Mouse (Mus musculus): ENCODE measurements around the gene Prmt6.

The Prmt6 gene

DNA sequence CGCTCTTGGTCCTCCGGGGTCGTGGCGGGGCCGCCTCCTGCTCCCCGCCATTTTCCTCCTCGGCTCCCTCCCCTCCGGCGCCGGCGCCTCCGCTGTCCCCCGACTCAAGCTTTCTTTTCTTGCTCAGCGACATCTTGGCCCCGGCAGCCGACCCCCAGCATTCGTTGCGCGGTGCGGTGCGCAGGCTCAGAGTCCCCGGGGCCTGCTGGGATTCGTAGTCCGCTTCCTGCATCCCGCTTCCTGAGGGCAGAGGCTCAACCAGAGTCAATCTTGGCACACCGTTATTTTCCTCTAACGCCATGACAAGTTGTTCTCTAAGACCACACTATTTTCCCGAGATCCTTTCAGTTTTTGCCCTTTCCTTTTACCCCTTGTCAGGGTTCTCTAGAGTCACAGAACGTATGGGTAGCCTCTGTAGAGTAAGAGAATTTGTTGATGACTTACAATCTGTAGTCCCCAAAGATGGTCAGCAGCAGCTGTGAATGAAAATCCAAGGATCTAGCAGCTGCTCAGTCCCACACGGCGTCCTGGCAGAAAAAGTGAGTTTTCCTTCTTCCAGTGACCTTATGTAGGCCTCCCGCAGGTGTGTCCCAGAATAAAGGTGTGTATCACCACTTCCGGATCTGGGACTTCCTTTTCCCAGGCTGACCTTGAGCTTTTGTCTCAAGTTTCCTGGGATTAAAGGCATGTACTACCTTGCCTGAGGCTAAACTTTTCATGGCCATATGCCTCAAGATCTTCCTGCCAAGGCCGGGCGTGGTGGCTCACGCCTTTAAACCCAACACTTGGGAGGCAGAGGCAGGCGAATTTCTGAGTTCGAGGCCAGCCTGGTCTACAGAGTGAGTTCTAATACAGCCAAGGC is at the start of gene Prmt6:
Gene Prmt6 (minus strand): TSS at position 160 of the 862 bp plus-strand sequence.
- DNase-seq = peak; percentile 93 to 95

DNA sequence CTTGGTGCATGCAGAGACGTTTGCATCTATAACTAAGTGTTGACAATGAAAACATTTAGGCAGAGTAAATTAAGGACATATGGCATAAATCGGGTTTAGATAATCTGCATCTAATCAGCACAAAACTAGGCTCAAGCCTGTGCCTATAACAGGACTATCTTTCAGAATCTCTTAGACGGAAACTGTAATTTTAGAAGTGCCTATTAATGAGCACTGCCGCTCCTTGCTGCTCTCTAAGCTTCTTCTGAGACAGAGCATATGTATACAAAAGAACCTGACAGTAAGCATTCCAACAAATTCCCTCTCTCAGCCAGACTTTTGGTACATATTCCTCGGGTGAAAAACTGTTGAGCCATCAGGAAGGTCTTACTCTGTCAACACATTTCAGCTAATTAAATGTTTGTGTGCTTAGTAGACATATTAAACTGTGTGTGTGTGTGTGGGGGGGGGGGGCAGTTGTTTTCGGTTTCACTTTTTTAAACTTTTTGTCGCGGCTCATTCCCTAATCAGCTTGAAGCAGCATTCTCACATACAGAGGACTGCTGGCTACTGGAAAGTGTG is 39.8 kb upstream of the Prmt6 start:
- no peak for DNase-seq

GRCm38 (mm10) chr3:110282651-110283050 is 31.9 kb upstream of the Prmt6 start:
- no peak for DNase-seq

- no peak for DNase-seq
These were observed 17.0 kb upstream of the Prmt6 start for GRCm38 (mm10) chr3:110267790-110268189.

DNA sequence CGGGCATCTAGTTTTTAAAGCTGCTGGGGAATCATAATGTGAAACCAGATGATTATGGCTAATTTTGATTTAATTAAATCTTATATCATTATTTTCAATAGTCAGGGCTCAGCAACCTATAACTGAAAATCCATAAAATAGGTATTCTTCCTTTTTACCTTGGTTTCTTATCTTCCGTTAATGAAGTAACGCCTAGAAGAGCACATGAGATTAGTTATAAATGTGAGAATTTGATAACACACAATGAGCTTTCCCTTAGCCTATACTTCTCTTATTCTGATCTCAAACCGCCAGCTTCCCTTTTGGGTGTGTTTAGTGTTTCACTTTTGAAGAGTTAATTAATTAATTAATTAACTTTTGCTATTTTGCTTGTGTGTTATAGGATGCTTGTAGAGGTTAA is 2.3 kb upstream of the Prmt6 start:
- no peak for DNase-seq

- peak; percentile 79 to 88 for DNase-seq
These were observed 633 bp downstream of the Prmt6 start for GRCm38 (mm10) chr3:110249891-110250838.

DNA sequence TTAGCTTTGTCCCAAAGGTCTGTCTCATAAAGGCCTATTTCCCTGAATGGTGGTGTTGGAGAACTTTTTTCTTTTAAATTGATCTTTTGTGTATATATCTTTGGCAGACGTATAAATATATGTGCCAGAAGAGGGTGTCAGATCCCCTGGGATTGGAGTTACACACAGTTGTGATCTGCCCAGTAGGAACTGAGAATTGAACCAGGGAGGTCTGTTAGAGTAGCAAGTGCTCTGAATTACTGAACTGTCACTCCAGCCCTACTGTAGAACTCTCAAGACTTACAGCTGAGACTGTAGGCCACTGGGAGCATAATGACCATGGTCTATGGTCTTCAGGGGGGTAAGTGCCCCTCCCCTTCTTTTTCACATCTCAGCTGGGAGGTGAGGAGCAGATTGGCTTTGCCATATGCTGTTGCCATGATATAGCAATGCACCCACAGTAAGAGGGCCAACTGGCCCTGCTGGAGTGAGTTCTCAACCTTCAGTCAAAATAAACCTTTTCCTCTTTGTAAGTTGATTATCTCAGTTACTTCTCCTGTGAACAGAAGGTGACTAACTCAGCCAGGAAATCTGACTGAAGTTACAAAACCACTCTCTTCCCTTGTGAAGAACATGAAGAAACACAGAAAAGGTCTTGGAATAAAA is 13.9 kb downstream of the Prmt6 start:
- no peak for DNase-seq

Measured in kidney, postnatal 36 days (tissue).